Mouse (Mus musculus) mouse trophoblast stem cell (cell line): Measurements from ENCODE around the gene Zic2.

Experiments
- in situ Hi-C, 2 experiments: fragments of 300-500 bp; cut with MseI, MboI; formaldehyde crosslinking; loops; 2 replicates in 1 of 2; 3 replicates in 1 of 2; pipeline ENCODE4 v1.15.1; 2025

The Zic2 gene

GRCm38 (mm10) chr14:122476822-122477215, 1.6 kb downstream of the Zic2 start:
- in situ Hi-C loops, result no loop called here

- in situ Hi-C loops, result no loop called here
Measured at GRCm38 (mm10) chr14:122477261-122477671, 2.0 kb downstream of the Zic2 start.

GRCm38 (mm10) chr14:122477971-122478573, 2.8 kb downstream of the Zic2 start:
- in situ Hi-C loops, result no loop called here

GRCm38 (mm10) chr14:122478574-122479011, 3.4 kb downstream of the Zic2 start:
- in situ Hi-C loops, result no loop called here

- in situ Hi-C loops, result no loop called here
Measured at GRCm38 (mm10) chr14:122479461-122480109, 4.3 kb downstream of the Zic2 start.

- in situ Hi-C loops, result no loop called here
Measured at GRCm38 (mm10) chr14:122480355-122480754, 5.1 kb downstream of the Zic2 start.

- in situ Hi-C loops, result no loop called here
Measured at GRCm38 (mm10) chr14:122481181-122481580, 5.9 kb downstream of the Zic2 start.

GRCm38 (mm10) chr14:122482081-122483023, 7.1 kb downstream of the Zic2 start:
- in situ Hi-C loops, result no loop called here

- in situ Hi-C loops, result no loop called here
Measured at GRCm38 (mm10) chr14:122483024-122483385, 7.8 kb downstream of the Zic2 start.

- in situ Hi-C loops, result no loop called here
Measured at GRCm38 (mm10) chr14:122483556-122484421, 8.6 kb downstream of the Zic2 start.

- in situ Hi-C loops, result no loop called here
Measured at GRCm38 (mm10) chr14:122484458-122484843, 9.2 kb downstream of the Zic2 start.

GRCm38 (mm10) chr14:122484844-122485551, 9.8 kb downstream of the Zic2 start:
- in situ Hi-C loops, result no loop called here

- in situ Hi-C loops, result no loop called here
Measured at GRCm38 (mm10) chr14:122485635-122486181, 10.5 kb downstream of the Zic2 start.

- in situ Hi-C loops, result no loop called here
Measured at GRCm38 (mm10) chr14:122486611-122487010, 11.4 kb downstream of the Zic2 start.

GRCm38 (mm10) chr14:122487366-122487765, 12.1 kb downstream of the Zic2 start:
- in situ Hi-C loops, result no loop called here

GRCm38 (mm10) chr14:122489041-122489440, 13.8 kb downstream of the Zic2 start:
- in situ Hi-C loops, result no loop called here

GRCm38 (mm10) chr14:122489686-122490414, 14.6 kb downstream of the Zic2 start:
- in situ Hi-C loops, result no loop called here

GRCm38 (mm10) chr14:122490441-122491328, 15.4 kb downstream of the Zic2 start, which contains the start of gene Gm10837:
Gene Gm10837 (plus strand): TSS chr14:122490586.
- in situ Hi-C loops, result no loop called here

GRCm38 (mm10) chr14:122491521-122491920, 16.3 kb downstream of the Zic2 start:
- in situ Hi-C loops, result no loop called here
